Mouse (Mus musculus) megakaryocyte, adult 5-6 weeks (primary cell): Measurements from ENCODE around the gene Elf5. TPM values are rescaled to one million over a fixed set of nuclear protein-coding genes. Genes with fewer than 3 reads are reported as not detected.

Experiments used
- ATAC-seq: 2 replicates; pipeline ENCODE4 v1.8.0; 2016; ENCODE audit warnings: mild to moderate bottlenecking, inconsistent platforms; ENCODE audit not compliant: poor library complexity, severe bottlenecking
- total RNA-seq, 2 experiments: library from RNA; stranded (forward) in 1 of 2; stranded (reverse) in 1 of 2; fragments of 153-499, 151-499 nt in 1 of 2; fragments of 221-1000, 200-1000 nt in 1 of 2; gene quantifications; 2 replicates each; pipeline versions ENCODE4 v1.2.3 to v1.2.4; 2015 to 2017

Elf5 gene
- total RNA-seq, 2 experiments from 2014 or later = 0.04 TPM; not detected in 1

DNA sequence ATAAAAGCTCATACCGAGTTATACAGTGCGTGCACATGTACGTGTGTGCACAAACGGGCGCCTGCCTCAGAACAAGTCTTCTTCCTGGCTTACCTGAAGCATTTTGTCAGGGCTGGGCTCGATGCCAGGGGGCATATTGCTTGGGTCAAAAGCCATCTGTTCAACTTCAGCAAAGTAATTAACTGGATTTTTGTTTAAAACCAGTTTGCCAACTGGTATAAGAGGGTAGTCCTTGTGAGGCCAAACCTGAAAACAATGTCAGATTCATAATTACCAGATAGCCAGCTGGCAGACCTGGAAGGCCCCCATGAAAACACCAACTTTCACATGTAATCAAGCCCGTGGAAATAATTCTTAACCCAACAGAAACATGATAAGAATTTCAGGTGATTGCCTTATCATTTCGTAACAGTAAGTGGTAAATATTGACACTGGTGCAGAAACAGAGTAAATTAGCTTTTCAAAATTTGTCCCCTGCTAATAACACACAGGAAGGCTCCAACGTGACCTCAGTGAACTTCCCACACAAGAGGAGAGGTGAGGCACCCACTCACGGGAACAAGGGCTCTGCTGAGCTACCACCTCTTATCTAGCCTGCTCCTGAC lies 55.6 kb downstream of the Elf5 start:
- no peak for ATAC-seq

DNA sequence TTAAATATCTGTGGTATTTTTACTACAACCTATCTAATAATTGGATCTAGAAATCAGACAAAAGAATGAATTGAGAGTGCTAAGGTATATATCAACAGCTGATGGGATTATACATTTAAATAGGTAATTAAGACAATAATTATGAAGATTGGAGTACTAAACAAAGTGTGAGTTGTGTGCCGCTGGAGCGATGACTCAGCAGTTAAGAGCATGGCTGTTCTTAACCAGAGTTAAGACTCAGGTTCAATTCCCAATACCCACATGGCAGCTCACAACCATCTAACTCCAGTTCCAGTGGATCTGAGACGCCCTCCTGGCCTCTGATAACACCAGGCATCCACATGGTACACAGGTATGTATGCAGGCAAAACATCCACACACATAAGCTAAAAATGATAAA lies 61.9 kb downstream of the Elf5 start:
- ATAC-seq = no peak

DNA sequence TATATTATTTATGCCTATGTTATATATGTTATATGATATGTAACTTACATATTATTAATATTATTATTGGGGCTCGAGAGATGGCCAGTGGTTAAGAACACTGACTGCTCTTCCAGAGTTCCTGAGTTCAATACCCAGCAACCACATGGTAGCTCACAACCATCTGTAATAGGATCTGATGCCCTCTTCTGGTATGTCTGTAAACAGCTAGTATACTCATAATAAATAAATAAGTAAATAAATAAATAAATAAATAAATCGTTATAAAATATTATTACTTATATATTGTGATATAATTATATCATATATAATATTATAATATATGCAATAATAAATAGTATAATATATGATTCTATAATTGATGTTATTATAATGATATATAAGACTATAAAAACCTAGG lies 64.7 kb downstream of the Elf5 start:
- ATAC-seq = no peak

DNA sequence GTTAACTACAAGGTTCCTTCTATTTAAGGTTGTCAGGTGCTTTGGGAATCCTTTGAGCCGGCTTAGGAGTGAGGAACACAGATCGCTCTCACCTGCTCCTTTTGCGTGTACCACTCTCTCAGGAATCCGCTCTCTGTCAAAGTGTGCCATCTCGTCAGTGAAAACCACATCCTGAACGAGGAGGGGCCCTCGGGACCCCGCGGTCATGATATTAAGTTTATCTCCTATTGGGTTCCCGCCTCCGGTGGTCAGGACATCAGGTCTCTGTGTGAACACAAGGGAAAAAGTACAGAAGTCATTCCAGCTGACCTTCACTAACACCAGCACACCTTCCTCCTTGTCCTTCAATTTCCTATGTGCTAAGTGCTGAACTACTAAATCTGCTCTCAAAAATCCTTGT lies 65.2 kb downstream of the Elf5 start:
- no peak for ATAC-seq

DNA sequence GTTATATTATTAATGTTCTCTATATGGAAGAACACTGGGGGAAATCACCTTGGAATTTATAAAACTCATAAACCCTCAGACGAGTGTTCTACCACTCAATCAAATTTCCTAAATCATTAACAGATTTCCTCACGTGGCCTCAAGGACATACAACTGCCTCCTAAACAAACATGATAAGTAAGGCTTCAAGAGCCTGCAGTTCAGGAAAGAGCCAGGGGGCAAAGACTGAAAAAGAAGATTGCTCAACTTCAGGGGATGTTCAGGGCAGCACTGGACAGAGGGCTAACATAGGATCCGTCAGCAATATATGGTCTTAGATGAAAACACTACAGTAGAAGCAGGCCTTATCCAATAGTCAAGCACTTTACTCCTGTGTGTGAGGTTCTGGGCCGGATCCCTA lies 66.0 kb downstream of the Elf5 start:
- no peak for ATAC-seq

DNA sequence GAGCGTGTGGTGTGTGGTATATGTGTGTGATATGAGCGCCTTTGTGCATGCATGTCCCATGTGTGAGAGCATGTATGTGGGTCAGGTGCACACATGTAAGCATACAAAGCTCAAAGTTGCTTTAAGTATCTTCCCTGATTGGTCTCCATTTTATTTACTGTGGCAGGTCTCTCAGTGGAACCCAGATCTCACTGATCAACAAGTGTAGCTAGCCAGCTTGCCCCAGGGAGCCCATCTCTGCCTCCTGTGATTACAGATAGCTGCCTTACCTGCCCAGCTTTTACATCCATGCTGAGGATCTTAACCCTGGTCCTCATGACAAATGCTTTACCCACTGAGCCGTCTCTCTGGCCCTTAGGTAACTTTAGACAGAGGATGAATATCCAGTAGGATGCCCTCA lies 66.8 kb downstream of the Elf5 start:
- ATAC-seq = no peak

DNA sequence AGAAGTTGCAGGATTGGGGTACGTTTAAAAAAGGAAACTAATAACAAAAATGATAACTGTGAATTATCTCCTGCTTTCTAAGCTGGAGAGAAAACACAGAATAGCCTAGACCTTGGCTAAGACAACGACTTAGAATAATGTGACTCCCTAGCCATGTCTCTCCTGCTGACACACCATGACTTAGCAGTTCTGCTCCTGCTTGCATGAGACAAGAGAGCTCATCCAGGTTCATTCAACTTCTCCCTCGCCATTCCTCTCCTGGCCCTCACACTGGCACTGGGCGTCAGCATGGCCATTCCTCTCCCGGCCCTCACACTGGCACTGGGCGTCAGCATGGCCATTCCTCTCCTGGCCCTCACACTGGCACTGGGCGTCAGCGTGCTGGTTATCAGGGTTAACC lies 68.8 kb downstream of the Elf5 start:
- ATAC-seq = no peak

DNA sequence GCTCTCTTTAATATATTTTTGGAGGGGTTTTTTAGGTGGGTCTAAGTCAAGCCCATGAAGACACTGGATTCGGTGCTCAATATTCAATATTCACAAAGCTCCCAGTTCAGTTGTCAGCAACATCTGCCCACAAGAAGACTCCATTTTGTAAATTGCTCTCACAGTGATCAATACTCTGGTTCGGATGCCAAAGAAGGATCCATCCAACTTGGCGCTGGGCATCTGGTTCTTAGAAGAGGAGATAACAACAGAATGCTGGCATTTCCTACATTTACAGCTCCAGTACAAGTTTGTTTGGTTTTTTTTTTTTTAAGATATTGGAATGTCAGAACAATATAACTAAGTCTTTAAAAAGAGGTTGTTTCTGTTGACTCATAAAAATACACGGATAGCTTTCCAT lies 69.4 kb downstream of the Elf5 start:
- ATAC-seq = no peak

DNA sequence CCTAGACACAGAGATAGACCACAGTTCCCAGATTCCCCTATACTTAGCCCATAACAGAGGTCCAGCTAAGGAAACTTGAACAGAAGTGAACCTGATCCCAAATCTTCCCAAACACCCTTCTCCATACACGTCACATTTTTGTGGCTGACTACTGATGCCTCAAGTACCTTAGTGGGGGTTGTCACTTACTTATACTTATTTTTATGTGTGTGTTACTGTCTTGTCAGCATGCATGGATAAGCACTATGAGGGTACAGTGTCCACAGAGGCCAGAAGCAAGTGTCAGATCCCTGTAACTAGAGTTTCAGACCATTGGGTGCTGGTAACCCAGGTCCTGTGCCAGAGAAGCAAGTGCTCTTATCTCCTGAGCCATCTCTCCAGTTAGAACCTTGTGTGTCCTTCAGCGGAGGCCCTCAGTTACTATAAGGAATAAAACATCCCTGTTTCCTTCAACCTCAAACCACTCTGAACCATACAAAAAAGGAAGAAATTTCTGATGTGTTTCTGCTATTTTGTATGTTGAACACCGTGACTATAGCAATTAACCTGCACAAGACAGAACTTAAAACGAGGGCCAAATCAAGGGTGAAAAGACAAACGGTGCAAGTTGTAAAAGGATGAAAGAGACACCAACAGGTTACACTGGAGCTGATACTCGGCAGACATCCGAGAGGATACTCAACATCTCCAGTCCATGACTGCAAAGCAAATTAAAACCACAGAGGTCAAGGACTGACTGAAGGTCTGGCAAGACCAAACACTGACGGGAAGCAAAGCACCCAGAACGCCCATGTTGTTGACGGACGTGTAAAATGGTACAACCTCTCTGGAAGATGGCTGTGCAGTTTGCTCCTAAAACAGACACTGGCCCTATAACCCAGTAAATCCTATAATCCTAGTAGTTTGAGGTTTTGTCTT lies 70.1 kb downstream of the Elf5 start:
- ATAC-seq = no peak

DNA sequence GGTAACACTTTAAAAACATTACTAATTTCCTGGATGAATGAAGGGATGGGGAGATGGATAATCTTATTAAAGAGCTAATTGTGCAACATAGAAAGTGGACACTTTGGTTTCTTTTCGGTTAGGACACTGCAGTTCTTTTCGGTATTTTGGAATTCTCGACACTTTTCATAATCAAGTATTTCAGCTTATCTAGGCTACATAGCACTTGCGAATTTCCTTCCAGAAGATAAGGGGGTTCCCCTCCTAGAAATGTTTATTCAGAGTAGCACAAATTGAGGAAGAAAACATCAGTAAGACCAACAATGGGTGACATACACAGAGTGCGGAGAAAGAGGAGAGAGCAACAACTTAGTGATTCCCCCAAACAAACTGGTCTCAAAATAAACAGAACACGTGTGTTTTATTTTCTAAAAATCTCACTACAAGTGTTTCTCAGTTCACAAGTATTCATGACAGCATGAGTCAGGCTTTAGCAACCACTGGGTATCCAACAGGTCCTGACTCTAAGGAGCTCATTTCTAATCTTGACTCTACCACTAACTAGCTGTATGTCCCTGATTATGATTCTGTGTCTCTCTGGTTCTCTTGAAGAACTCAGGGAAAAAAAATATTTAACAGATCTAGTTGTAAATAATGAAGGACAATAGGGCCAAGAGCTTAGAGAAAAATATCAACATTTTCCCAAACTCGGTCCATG lies 71.9 kb downstream of the Elf5 start:
- no peak for ATAC-seq

DNA sequence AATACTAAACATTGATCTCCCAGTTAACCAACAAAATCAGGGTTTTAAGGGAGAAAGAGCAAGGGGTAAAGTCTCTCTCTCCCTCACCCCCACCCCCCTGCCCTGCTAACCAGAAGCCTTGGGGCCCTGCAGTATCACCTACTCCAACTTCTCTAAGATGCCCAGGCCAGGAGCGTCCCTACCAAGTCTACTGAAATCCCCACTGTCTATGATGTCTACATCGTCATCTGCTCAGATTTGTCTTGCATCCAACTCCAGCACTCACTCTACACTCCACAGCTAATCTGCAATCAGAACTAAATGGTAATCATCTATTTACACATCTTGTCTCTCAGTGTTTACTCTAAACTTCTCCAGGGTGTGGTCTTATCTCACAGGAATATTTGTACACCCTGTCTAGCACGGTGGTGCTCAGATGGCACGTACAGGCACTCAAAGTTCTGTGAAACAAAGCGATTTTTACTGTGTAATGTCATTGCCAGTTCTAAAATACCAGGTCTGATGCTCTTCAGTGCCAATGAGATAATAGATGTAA lies 72.6 kb downstream of the Elf5 start:
- ATAC-seq = no peak

DNA sequence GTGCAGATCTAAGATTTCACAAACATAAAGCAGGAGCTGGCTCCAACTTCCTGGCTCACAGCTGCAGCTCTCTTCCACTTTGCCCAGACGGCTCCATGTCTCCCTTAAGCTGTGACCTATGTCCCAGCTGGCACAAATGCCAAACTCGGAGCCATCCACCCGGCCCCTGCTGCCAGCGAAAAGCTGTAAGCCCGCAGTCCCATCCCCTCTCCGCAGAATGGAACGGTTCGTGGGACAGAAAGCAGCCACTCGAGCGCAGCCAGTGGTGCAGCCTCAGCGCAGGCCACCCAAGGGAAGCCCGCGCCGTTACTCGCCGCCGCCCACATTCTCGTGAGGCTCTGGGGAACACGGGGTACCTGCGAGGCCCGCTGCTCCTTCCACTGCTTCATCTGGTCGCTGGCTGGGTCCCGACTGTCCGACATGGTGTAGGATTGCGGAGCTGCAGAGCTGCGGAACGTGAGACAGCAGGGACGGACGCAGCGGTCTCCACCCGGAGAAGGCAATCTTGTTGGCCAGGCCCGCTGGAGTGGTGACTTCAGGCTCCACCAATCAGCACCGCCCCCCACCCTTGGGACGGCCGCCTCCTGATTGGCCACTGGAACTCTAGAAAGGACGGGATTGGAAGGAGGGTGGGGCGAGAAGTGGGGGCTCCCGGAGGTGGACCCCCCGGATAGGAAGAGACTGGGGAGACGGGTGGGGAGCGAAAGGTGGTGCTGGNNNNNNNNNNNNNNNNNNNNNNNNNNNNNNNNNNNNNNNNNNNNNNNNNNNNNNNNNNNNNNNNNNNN lies 73.3 kb downstream of the Elf5 start, which contains the start of gene Cat:
TSS of gene Cat (minus strand) at position 544 of the 785 bp plus-strand sequence.
- peak; percentile 90 for ATAC-seq

DNA sequence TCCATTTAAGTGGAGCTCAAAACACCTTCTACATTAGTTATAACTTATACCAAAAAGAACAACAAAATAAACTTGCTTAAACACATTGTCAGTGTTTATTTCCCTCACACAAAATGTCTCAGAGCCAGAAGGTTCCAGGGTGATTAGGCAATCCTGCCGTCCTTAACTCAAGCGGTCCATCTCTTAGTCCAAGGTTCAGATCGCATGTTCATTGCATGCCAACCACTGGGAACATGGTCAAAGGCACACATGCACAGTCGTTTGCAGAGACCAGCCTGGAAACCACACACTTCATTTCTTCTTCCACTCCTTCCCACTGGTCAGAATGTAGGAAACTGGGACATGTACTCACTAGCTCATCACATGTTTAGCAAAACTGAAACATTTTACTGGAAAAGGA lies 81.0 kb downstream of the Elf5 start:
- no peak for ATAC-seq

DNA sequence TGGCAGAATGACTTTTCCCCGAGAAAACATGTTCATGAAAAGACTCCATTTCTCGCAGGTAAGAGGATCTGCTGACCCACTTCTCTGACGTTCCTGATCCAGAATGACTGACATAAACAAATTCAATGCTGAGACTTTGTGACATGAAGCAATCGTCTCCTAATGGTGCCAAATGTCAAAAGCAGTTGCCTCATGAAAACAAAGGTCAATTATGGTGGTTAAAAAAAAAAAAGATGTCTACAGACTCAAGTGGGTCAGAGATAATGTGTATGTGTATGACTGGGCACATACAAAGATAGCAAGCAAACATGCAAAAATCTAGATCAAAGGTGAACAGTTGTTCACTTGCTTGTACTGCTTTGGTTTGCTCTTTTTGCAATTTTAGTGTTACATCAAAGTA lies 82.3 kb downstream of the Elf5 start:
- no peak for ATAC-seq

DNA sequence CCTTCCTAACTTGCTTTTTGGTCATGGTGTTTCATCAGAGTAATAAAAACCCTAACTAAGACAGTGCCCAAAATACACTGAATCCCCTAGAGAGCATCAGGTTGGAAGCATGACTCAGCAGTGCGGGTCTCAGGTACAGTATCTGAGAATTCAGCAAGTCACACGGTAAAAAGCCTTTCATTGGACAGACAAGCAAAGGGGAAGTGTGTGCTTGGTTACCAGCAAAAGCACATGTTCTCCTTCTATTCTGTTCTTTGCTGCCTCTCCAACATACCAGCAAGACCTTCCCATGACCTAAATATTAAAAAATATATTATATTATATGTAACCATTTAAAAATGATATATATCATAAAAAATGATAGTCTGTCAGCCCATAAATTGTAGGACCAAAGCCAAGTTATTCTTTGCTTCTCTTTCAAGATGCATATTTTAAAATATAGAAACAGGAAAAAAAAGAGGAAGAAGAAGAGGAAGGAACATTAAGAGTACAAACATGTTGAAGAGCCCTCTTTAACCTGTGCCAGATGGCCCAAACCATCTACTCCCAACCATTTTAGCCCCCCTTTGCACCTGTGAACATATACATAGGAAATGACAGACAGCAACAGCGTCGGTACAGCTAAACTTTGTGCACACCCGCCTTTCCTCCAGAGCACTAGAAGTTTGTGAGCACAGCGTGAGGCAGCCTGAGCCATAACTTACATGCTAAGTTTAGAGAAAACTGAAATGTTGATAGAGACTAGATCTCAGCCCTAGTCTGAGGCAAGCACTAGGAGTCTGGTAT lies 84.3 kb downstream of the Elf5 start:
- ATAC-seq = peak; percentile 67

Other genes starting within 250 kb of the Elf5 start
- gene Ehf, start 108.4 kb upstream of the Elf5 start, total RNA-seq (2015) = 0.09 TPM in 1 of 2 replicates, not detected in the other
- gene Ehf, start 108.4 kb upstream of the Elf5 start, total RNA-seq (2017) = 0.18 and 0.73 TPM in 2 replicates
- gene Cat, start 73.5 kb downstream of the Elf5 start, total RNA-seq (2015) = 114 and 125 TPM in 2 replicates
- 42.0 and 45.3 TPM in 2 replicates for gene Cat, start 73.5 kb downstream of the Elf5 start, total RNA-seq (2017)
- 3.8 TPM in 2 replicates for gene Abtb2, start 154.6 kb downstream of the Elf5 start, total RNA-seq (2015)
- 3.1 and 3.8 TPM in 2 replicates for gene Abtb2, start 154.6 kb downstream of the Elf5 start, total RNA-seq (2017)